Mouse (Mus musculus) ES-Bruce4 (cell line): ENCODE data around the gene Ucp1. TPM values are rescaled to one million over a fixed set of nuclear protein-coding genes. Genes with fewer than 3 reads are reported as not detected.

Experiments
- H3K27ac ChIP-seq: 2 replicates; pipeline ENCODE4 v1.5.1; 2012; ENCODE audit warnings: low read length, inconsistent platforms; ENCODE audit not compliant: insufficient read depth
- H3K27me3 ChIP-seq: 2 replicates; pipeline ENCODE4 v1.6.1; 2012; ENCODE audit warnings: mild to moderate bottlenecking, low read length, inconsistent platforms; ENCODE audit not compliant: control insufficient read depth, poor library complexity, insufficient read depth, severe bottlenecking
- H3K36me3 ChIP-seq: 2 replicates; pipeline ENCODE4 v1.6.1; 2012; ENCODE audit warnings: inconsistent platforms, mild to moderate bottlenecking, low read length, moderate library complexity; ENCODE audit not compliant: control insufficient read depth, poor library complexity, insufficient read depth, severe bottlenecking
- H3K4me1 ChIP-seq: one replicate; pipeline ENCODE4 v1.8.1; 2011; ENCODE audit warnings: low read length; ENCODE audit not compliant: control insufficient read depth, insufficient read depth
- H3K4me3 ChIP-seq: 2 replicates; pipeline ENCODE4 v1.5.1; 2011; ENCODE audit warnings: low read depth, mild to moderate bottlenecking, low read length
- H3K9ac ChIP-seq: 2 replicates; pipeline ENCODE4 v1.6.1; 2012; ENCODE audit warnings: low read depth, mild to moderate bottlenecking, inconsistent platforms; ENCODE audit not compliant: poor library complexity, severe bottlenecking
- H3K9me3 ChIP-seq: replicated peaks from 2 replicates; pipeline ENCODE4 v1.6.1; 2012; ENCODE audit warnings: mild to moderate bottlenecking, low read length, inconsistent platforms; ENCODE audit not compliant: control insufficient read depth, poor library complexity, insufficient read depth, severe bottlenecking
- CTCF ChIP-seq: IDR thresholded peaks from one replicate; pipeline ENCODE4 v1.8.1; 2011; ENCODE audit warnings: low read depth, low read length
- EP300 ChIP-seq: IDR thresholded peaks from 2 replicates; pipeline ENCODE4 v1.6.1; 2011; ENCODE audit warnings: low read depth, low read length; ENCODE audit not compliant: insufficient read depth
- POLR2A ChIP-seq: IDR thresholded peaks from one replicate; pipeline ENCODE4 v1.8.1; 2011; ENCODE audit warnings: low read length; ENCODE audit not compliant: insufficient read depth
- polyA plus RNA-seq: library from polyadenylated mRNA; stranded (reverse); fragments of >200 nt; gene quantifications from 2 replicates; pipeline ENCODE4 v1.2.4, GENCODE M21; 2011; ENCODE audit warnings: low read depth; ENCODE audit not compliant: missing spikeins, insufficient read depth, insufficient read length

The Ucp1 gene
- polyA plus RNA-seq, 1 experiment: not detected

GRCm38 (mm10) chr8:83322374-83322773, 32.2 kb downstream of the Ucp1 start:
- H3K4me3 ChIP-seq: no peak overlapping the region
- H3K27me3 ChIP-seq: no peaks in the 10 kb centered on the region
- H3K27ac ChIP-seq: no peak overlapping the region
- H3K36me3 ChIP-seq: no peaks in the 10 kb centered on the region
- H3K4me1 ChIP-seq: no peaks in the 10 kb centered on the region
- TF ChIP-seq CTCF (no peak), EP300 (no peak), POLR2A (no peak)
- no peaks in the 10 kb centered on the region for H3K9me3 ChIP-seq
- H3K9ac ChIP-seq: no peak overlapping the region

GRCm38 (mm10) chr8:83323056-83323455, 32.9 kb downstream of the Ucp1 start:
- H3K27ac ChIP-seq: no peak overlapping the region
- no peak overlapping the region for H3K4me3 ChIP-seq
- peak; percentile 57 for TF ChIP-seq CTCF
- TF ChIP-seq EP300: no peak
- H3K4me1 ChIP-seq: no peaks in the 10 kb centered on the region
- H3K9ac ChIP-seq: no peak overlapping the region
- no peaks in the 10 kb centered on the region for H3K9me3 ChIP-seq
- no peaks in the 10 kb centered on the region for H3K27me3 ChIP-seq
- no peaks in the 10 kb centered on the region for H3K36me3 ChIP-seq

- H3K9ac ChIP-seq: no peak overlapping the region
- no peaks in the 10 kb centered on the region for H3K9me3 ChIP-seq
- no peak overlapping the region for H3K27ac ChIP-seq
- no peaks in the 10 kb centered on the region; the same call in 1 of the 2 replicates for H3K27me3 ChIP-seq
- H3K4me1 ChIP-seq: no peaks in the 10 kb centered on the region
- no peaks in the 10 kb centered on the region for H3K36me3 ChIP-seq
- no peak overlapping the region for H3K4me3 ChIP-seq
- no peak for TF ChIP-seq POLR2A
- TF ChIP-seq CTCF: no peak
- no peak for TF ChIP-seq EP300
Measured at GRCm38 (mm10) chr8:83327889-83328288, 37.7 kb downstream of the Ucp1 start.

- H3K27me3 ChIP-seq: no peaks in the 10 kb centered on the region; the same call in none of the 2 replicates
- no peak overlapping the region for H3K27ac ChIP-seq
- H3K4me1 ChIP-seq: no peaks in the 10 kb centered on the region
- no peak for TF ChIP-seq EP300
- TF ChIP-seq POLR2A: no peak
- TF ChIP-seq CTCF: no peak
- peak overlapping the region; percentile 43; the same call in 1 of the 2 replicates for H3K9ac ChIP-seq
- no peaks in the 10 kb centered on the region for H3K36me3 ChIP-seq
- peak overlapping the region; percentile 80 for H3K4me3 ChIP-seq
- no peaks in the 10 kb centered on the region for H3K9me3 ChIP-seq
Measured at GRCm38 (mm10) chr8:83331567-83331898, 41.4 kb downstream of the Ucp1 start.

GRCm38 (mm10) chr8:83331899-83332697, 41.9 kb downstream of the Ucp1 start, which contains the start of gene Elmod2:
Elmod2 (minus strand) TSS chr8:83332486.
- Histone ChIP-seq H3K4me3 (peak within 1 kb of the TSS; percentile 80), H3K4me1 (no peaks in the 10 kb centered on the region), H3K27ac (no peak within 1 kb of the TSS), H3K9me3 (no peaks in the 10 kb centered on the region), H3K36me3 (no peaks in the 10 kb centered on the region), H3K27me3 (no peaks in the 10 kb centered on the region; the same call in none of the 2 replicates), H3K9ac (peak within 1 kb of the TSS; percentile 43)
- TF ChIP-seq CTCF (no peak), POLR2A (peak; percentile 34), EP300 (no peak)

- Histone ChIP-seq H3K27ac (no peak overlapping the region), H3K4me3 (no peak overlapping the region), H3K9me3 (no peaks in the 10 kb centered on the region), H3K9ac (0 out of 2 replicates have a peak overlapping the region, but pooled peaks have one; percentile 7), H3K4me1 (no peaks in the 10 kb centered on the region), H3K36me3 (no peaks in the 10 kb centered on the region), H3K27me3 (no peaks in the 10 kb centered on the region; the same call in none of the 2 replicates)
- TF ChIP-seq POLR2A (no peak), EP300 (no peak), CTCF (no peak)
Measured at GRCm38 (mm10) chr8:83332864-83333263, 42.7 kb downstream of the Ucp1 start.
